Mouse (Mus musculus): Measurements from ENCODE around the gene Fastk. TPM values are rescaled to one million over a fixed set of nuclear protein-coding genes. Genes with fewer than 3 reads are reported as not detected.
A peak's percentile ranks its signal among the peaks of the same experiment; 100 is the strongest.

Fastk gene
- polyA plus RNA-seq, 1 experiment from 2014 or later: 96.1 TPM

DNA sequence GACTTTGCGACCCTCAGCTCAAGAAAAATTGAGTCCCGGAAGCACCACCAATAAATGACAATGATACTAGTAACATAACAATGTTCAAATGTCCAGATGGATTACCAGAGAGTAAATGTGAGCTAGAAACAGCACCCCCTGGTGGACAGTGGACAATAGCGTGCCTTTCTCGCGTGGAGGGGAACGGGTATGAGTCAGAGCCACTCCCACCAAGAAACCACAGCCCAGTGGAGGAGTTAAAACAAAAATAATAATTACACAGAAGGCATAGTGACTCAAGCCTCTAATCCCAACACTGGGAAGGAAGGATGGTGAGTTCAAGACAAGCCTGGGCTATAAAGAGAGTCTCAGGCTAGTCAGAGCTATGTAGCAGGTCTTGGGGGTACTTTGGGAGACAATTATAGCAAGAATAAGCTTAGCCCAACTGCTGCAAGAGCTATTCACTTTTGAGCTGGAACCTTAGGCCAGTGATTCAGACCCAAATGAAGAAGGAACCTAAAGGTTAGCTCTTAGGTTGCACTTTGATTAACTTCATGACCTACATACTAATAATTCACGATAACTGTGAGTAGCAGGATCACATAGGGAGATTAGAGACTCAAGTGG lies 51.6 kb downstream of the Fastk start, which contains the start of gene Abcb8:
Gene Abcb8, plus strand, starts transcription at position 272 of the 606 bp plus-strand sequence.
- WGBS: 25% methylated on average over 7 of the region's 7 CpGs
- H3K27ac ChIP-seq: peak within 1 kb of the TSS; percentile 89
- peak within 1 kb of the TSS; percentile 51 for H3K4me2 ChIP-seq
- H3K4me3 ChIP-seq: peak within 1 kb of the TSS; percentile 50
- H3K9me3 ChIP-seq: no peaks in the 10 kb centered on the region
- H3K27me3 ChIP-seq: peaks cover 30% of the 10 kb centered on the region
- H3K36me3 ChIP-seq: no peaks in the 10 kb centered on the region
- H3K9ac ChIP-seq: peak within 1 kb of the TSS; percentile 67
- H3K4me1 ChIP-seq (replicated peaks): peaks cover 14% of the 10 kb centered on the region
- no peak for ATAC-seq (ENCODE audit: low FRiP score)

DNA sequence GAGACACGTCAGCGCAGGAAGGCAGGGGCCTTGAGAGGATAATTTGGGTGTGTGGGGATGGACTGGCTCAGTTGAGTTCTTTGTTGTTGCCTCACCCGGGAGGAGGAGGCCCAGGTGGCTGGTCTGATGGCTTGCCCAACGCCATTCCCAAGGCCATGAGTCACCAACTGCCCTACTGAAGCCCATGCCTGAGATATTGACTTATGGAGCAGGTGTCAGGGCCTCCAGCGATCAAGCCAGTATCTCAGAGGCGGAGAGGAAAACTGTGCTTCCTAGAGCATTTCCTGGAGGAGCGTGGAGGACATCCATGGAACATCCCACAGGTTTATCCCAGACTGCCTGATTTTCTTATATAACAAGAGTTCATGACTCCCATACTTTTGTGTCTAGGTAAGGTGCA lies 52.4 kb downstream of the Fastk start:
- peaks cover 37% of the 10 kb centered on the region for H3K27me3 ChIP-seq
- 78% methylated on average over 7 of the region's 7 CpGs for WGBS
- no peaks in the 10 kb centered on the region for H3K36me3 ChIP-seq
- H3K4me3 ChIP-seq: no peak overlapping the region
- H3K27ac ChIP-seq: no peak overlapping the region
- ATAC-seq (ENCODE audit: low FRiP score): no peak
- H3K4me2 ChIP-seq: no peak overlapping the region
- peaks cover 22% of the 10 kb centered on the region for H3K4me1 ChIP-seq (replicated peaks)
- H3K9ac ChIP-seq: no peak overlapping the region
- no peaks in the 10 kb centered on the region for H3K9me3 ChIP-seq

DNA sequence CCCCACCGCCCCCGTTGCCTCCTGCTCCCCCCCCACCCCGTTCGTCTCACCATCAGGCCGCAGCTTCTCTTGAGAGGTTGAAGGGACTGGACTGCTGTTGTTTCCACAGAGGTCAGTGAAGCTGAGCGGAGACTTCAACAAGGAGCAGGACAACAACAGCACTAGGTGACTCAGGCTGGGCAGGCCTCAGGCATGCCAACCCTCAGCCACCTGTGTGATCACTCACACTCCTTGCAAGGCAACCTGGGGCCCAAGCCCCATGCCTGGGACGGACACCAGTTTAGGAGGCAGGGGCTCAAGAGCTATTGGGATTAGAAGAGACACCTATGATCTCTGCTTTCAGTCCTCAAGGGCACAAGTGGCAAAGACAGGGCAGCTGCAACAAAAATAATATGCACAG lies 53.2 kb downstream of the Fastk start, which contains the start of gene Atg9b:
Gene Atg9b, minus strand, starts transcription at position 280 of the 400 bp plus-strand sequence.
- peaks cover 46% of the 10 kb centered on the region for H3K27me3 ChIP-seq
- no peaks in the 10 kb centered on the region for H3K36me3 ChIP-seq
- H3K4me1 ChIP-seq (replicated peaks): peaks cover 30% of the 10 kb centered on the region
- no peaks in the 10 kb centered on the region for H3K9me3 ChIP-seq
- H3K4me3 ChIP-seq: no peak within 1 kb of the TSS
- no peak for ATAC-seq (ENCODE audit: low FRiP score)
- WGBS: 84% methylated on average over 7 of the region's 7 CpGs
- no peak within 1 kb of the TSS for H3K9ac ChIP-seq
- no peak within 1 kb of the TSS for H3K4me2 ChIP-seq
- no peak within 1 kb of the TSS for H3K27ac ChIP-seq

DNA sequence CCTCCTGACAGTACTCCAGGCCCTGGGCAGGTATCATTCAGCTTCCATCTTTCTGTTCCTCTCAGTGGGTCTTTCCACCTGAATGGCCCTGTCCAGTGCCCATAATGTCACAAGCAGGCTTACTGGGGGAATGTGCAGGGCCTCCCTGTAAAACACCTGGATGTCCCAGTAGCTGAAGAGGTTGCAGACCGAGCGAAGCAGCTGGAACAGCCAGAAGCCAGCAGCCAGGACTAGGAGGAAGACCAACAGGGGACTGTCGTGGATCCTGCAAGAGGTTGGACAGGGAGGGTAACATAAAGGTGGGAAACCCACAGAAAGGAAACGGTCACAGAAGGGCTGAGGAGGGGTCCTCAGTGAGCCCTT lies 55.4 kb downstream of the Fastk start:
- WGBS: 78% methylated on average over 4 of the region's 4 CpGs
- peaks cover 68% of the 10 kb centered on the region for H3K27me3 ChIP-seq
- H3K9me3 ChIP-seq: no peaks in the 10 kb centered on the region
- no peak overlapping the region for H3K4me3 ChIP-seq
- H3K27ac ChIP-seq: no peak overlapping the region
- no peak overlapping the region for H3K9ac ChIP-seq
- H3K4me2 ChIP-seq: no peak overlapping the region
- no peaks in the 10 kb centered on the region for H3K36me3 ChIP-seq
- H3K4me1 ChIP-seq (replicated peaks): peaks cover 26% of the 10 kb centered on the region
- ATAC-seq (ENCODE audit: low FRiP score): no peak

DNA sequence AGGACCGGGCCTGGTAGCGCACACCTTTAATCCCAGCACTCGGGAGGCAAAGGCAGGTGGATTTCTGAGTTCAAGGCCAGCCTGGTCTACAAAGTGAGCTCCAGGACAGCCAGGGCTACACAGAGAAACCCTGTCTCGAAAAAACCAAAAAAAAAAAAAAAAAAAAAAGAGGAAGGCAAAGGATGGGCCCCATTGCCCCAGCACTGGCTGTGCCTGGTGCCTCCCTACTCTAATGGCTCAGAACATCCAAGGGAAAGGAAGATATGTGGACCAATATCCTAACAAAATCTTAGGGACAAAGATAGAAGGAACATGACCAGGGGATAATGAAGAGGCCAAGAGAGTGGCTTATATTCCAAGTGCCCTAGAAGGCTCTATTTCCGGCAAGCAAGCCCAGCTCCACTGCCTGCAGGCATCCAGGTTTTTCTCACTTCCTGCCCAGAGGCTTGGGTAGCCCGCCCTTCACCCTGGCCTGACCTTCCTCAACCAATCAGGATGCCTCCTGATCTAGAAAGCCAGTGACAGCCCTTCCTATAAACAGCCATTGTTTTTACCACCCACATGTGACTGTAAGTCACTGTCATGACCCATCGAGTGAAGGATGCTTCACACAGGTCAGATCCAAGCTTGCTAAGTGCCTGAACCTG lies 56.0 kb downstream of the Fastk start:
- no peak overlapping the region for H3K4me2 ChIP-seq
- 50% methylated on average over 7 of the region's 7 CpGs for WGBS

More for the DNA sequence above, 56.0 kb downstream of the Fastk start:
- Histone ChIP-seq H3K4me3 (no peak overlapping the region), H3K27me3 (peaks cover 71% of the 10 kb centered on the region), H3K9me3 (no peaks in the 10 kb centered on the region), H3K27ac (no peak overlapping the region), H3K4me1 (replicated peaks) (peaks cover 29% of the 10 kb centered on the region), H3K36me3 (no peaks in the 10 kb centered on the region), H3K9ac (no peak overlapping the region)
- no peak for ATAC-seq (ENCODE audit: low FRiP score)

Other genes with a start within 250 kb of the Fastk start
- 12.8 and 14.2 TPM in 2 replicates for gene Kcnh2, start 93.7 kb downstream of the Fastk start, polyA plus RNA-seq (2015; fragmentation: Nextera tagmentation; extraction: Ambion mirVana)
- 9.8 and 10.2 TPM in 2 replicates for gene Nos3, start 80.5 kb downstream of the Fastk start, polyA plus RNA-seq (2015; fragmentation: Nextera tagmentation; extraction: Ambion mirVana)
- gene Atg9b, start 53.1 kb downstream of the Fastk start, polyA plus RNA-seq (2015; fragmentation: Nextera tagmentation; extraction: Ambion mirVana): 0.57 and 0.93 TPM in 2 replicates
- gene Abcb8, start 51.6 kb downstream of the Fastk start, polyA plus RNA-seq (2015; fragmentation: Nextera tagmentation; extraction: Ambion mirVana): 45.7 and 48.7 TPM in 2 replicates
- gene Asic3, start 31.9 kb downstream of the Fastk start, polyA plus RNA-seq (2015; fragmentation: Nextera tagmentation; extraction: Ambion mirVana): 0.94 and 1.3 TPM in 2 replicates
- 104 and 106 TPM in 2 replicates for gene Cdk5, start 21.8 kb downstream of the Fastk start, polyA plus RNA-seq (2015; fragmentation: Nextera tagmentation; extraction: Ambion mirVana)
- 22.5 and 28.5 TPM in 2 replicates for gene Slc4a2, start 21.4 kb downstream of the Fastk start, polyA plus RNA-seq (2015; fragmentation: Nextera tagmentation; extraction: Ambion mirVana)
- gene Tmub1, start 2.6 kb upstream of the Fastk start, polyA plus RNA-seq (2015; fragmentation: Nextera tagmentation; extraction: Ambion mirVana): 51.9 and 57.4 TPM in 2 replicates
- gene Agap3, start 6.9 kb upstream of the Fastk start, polyA plus RNA-seq (2015; fragmentation: Nextera tagmentation; extraction: Ambion mirVana): 47.8 and 50.3 TPM in 2 replicates
- 4.6 and 5.1 TPM in 2 replicates for gene Gbx1, start 81.9 kb upstream of the Fastk start, polyA plus RNA-seq (2015; fragmentation: Nextera tagmentation; extraction: Ambion mirVana)
- gene Asb10, start 95.7 kb upstream of the Fastk start, polyA plus RNA-seq (2015; fragmentation: Nextera tagmentation; extraction: Ambion mirVana): 0.16 and 0.49 TPM in 2 replicates
- gene 4931409K22Rik, start 111.5 kb upstream of the Fastk start, polyA plus RNA-seq (2015; fragmentation: Nextera tagmentation; extraction: Ambion mirVana): 0.12 and 0.19 TPM in 2 replicates
- gene Abcf2, start 132.2 kb upstream of the Fastk start, polyA plus RNA-seq (2015; fragmentation: Nextera tagmentation; extraction: Ambion mirVana): 91.6 and 92.3 TPM in 2 replicates
- gene Chpf2, start 141.5 kb upstream of the Fastk start, polyA plus RNA-seq (2015; fragmentation: Nextera tagmentation; extraction: Ambion mirVana): 17.4 and 19.9 TPM in 2 replicates
- 86.2 and 87.6 TPM in 2 replicates for gene Smarcd3, start 179.1 kb upstream of the Fastk start, polyA plus RNA-seq (2015; fragmentation: Nextera tagmentation; extraction: Ambion mirVana)
- 45.5 and 45.6 TPM in 2 replicates for gene Nub1, start 240.2 kb upstream of the Fastk start, polyA plus RNA-seq (2015; fragmentation: Nextera tagmentation; extraction: Ambion mirVana)